Mouse (Mus musculus): ENCODE measurements at regions not wholly inside any gene's neighbourhood (a gene's known extent, or its start where the extent isn't known, plus 50 kb on each side); places are given as distances from the start of the nearest gene placed in this dataset.

- Histone ChIP-seq H3K4me2 (ENCODE audit: low read depth, low read length) (no peak overlapping the region), H3K4me3 (ENCODE audit: low read depth, low read length) (no peak overlapping the region), H3K27me3 (ENCODE audit: control insufficient read depth, insufficient read depth, low read length) (no peaks in the 10 kb centered on the region), H3K4me1 (ENCODE audit: control insufficient read depth, insufficient read depth) (no peaks in the 10 kb centered on the region), H3K27ac (ENCODE audit: low read depth) (no peak overlapping the region), H3K9ac (replicated peaks; ENCODE audit: low read depth, low read length) (no peak overlapping the region), H3K9me3 (replicated peaks; ENCODE audit: control insufficient read depth, low read length) (no peaks in the 10 kb centered on the region), H3K36me3 (replicated peaks; ENCODE audit: control insufficient read depth, insufficient read depth, low read length) (no peaks in the 10 kb centered on the region)
- DNase-seq (ENCODE audit: low spot score) (no peak), ATAC-seq (ENCODE audit: insufficient read depth, low read depth) (no peak)
- no peak for TF ChIP-seq CTCF (IDR thresholded peaks at IDR 0.05; ENCODE audit: low read depth)
- no peak for TF ChIP-seq EP300 (IDR thresholded peaks at IDR 0.05; ENCODE audit: low read depth)
- WGBS, result 60% methylated on average over 8 of the region's 8 CpGs
Measured at GRCm38 (mm10) chr14:58987688-58988087, 155.0 kb downstream of the 1700129C05Rik start.

GRCm38 (mm10) chr14:58985838-58986237 lies 156.9 kb downstream of the 1700129C05Rik start:
- 80% methylated on average over 5 of the region's 5 CpGs for WGBS
- H3K4me1 ChIP-seq (ENCODE audit: control insufficient read depth, insufficient read depth), result no peaks in the 10 kb centered on the region
- H3K36me3 ChIP-seq (replicated peaks; ENCODE audit: control insufficient read depth, insufficient read depth, low read length), result no peaks in the 10 kb centered on the region
- TF ChIP-seq EP300 (IDR thresholded peaks at IDR 0.05; ENCODE audit: low read depth) (no peak), CTCF (IDR thresholded peaks at IDR 0.05; ENCODE audit: low read depth) (no peak)
- H3K9ac ChIP-seq (replicated peaks; ENCODE audit: low read depth, low read length), result no peak overlapping the region
- H3K4me3 ChIP-seq (ENCODE audit: low read depth, low read length), result no peak overlapping the region
- H3K9me3 ChIP-seq (replicated peaks; ENCODE audit: control insufficient read depth, low read length), result no peaks in the 10 kb centered on the region
- H3K27me3 ChIP-seq (ENCODE audit: control insufficient read depth, insufficient read depth, low read length), result no peaks in the 10 kb centered on the region
- no peak overlapping the region for H3K4me2 ChIP-seq (ENCODE audit: low read depth, low read length)
- no peak for DNase-seq (ENCODE audit: low spot score)
- H3K27ac ChIP-seq (ENCODE audit: low read depth), result no peak overlapping the region
- ATAC-seq (ENCODE audit: insufficient read depth, low read depth), result no peak

GRCm38 (mm10) chr14:58976791-58977190 lies 165.9 kb downstream of the 1700129C05Rik start:
- DNase-seq (ENCODE audit: low spot score), result no peak
- H3K9me3 ChIP-seq (replicated peaks; ENCODE audit: control insufficient read depth, low read length), result no peaks in the 10 kb centered on the region
- 68% methylated on average over 4 of the region's 4 CpGs for WGBS

GRCm38 (mm10) chr14:58969248-58969647 lies 173.4 kb downstream of the 1700129C05Rik start:
- TF ChIP-seq EP300 (IDR thresholded peaks at IDR 0.05; ENCODE audit: low read depth) (no peak), CTCF (IDR thresholded peaks at IDR 0.05; ENCODE audit: low read depth) (no peak)
- Histone ChIP-seq H3K36me3 (replicated peaks; ENCODE audit: control insufficient read depth, insufficient read depth, low read length) (no peaks in the 10 kb centered on the region), H3K27me3 (ENCODE audit: control insufficient read depth, insufficient read depth, low read length) (no peaks in the 10 kb centered on the region), H3K4me1 (ENCODE audit: control insufficient read depth, insufficient read depth) (no peaks in the 10 kb centered on the region), H3K4me2 (ENCODE audit: low read depth, low read length) (no peak overlapping the region), H3K9me3 (replicated peaks; ENCODE audit: control insufficient read depth, low read length) (no peaks in the 10 kb centered on the region), H3K9ac (replicated peaks; ENCODE audit: low read depth, low read length) (no peak overlapping the region), H3K4me3 (ENCODE audit: low read depth, low read length) (no peak overlapping the region), H3K27ac (ENCODE audit: low read depth) (no peak overlapping the region)
- 67% methylated on average over 3 of the region's 3 CpGs for WGBS
- ATAC-seq (ENCODE audit: insufficient read depth, low read depth), result no peak
- no peak for DNase-seq (ENCODE audit: low spot score)

More at GRCm38 (mm10) chr14:58976791-58977190, 165.9 kb downstream of the 1700129C05Rik start:
- Histone ChIP-seq H3K4me3 (ENCODE audit: low read depth, low read length) (no peak overlapping the region), H3K27ac (ENCODE audit: low read depth) (no peak overlapping the region), H3K27me3 (ENCODE audit: control insufficient read depth, insufficient read depth, low read length) (no peaks in the 10 kb centered on the region), H3K4me1 (ENCODE audit: control insufficient read depth, insufficient read depth) (no peaks in the 10 kb centered on the region), H3K36me3 (replicated peaks; ENCODE audit: control insufficient read depth, insufficient read depth, low read length) (no peaks in the 10 kb centered on the region), H3K4me2 (ENCODE audit: low read depth, low read length) (no peak overlapping the region), H3K9ac (replicated peaks; ENCODE audit: low read depth, low read length) (no peak overlapping the region)
- TF ChIP-seq CTCF (IDR thresholded peaks at IDR 0.05; ENCODE audit: low read depth) (no peak), EP300 (IDR thresholded peaks at IDR 0.05; ENCODE audit: low read depth) (no peak)
- no peak for ATAC-seq (ENCODE audit: insufficient read depth, low read depth)

- ATAC-seq (ENCODE audit: insufficient read depth, low read depth), result no peak
- H3K27ac ChIP-seq (ENCODE audit: low read depth), result no peak overlapping the region
- no peak for TF ChIP-seq EP300 (IDR thresholded peaks at IDR 0.05; ENCODE audit: low read depth)
- no peak for TF ChIP-seq CTCF (IDR thresholded peaks at IDR 0.05; ENCODE audit: low read depth)
Measured at GRCm38 (mm10) chr14:58967975-58968374, 174.7 kb downstream of the 1700129C05Rik start.

GRCm38 (mm10) chr14:58967163-58967562 lies 175.5 kb downstream of the 1700129C05Rik start:
- DNase-seq (ENCODE audit: low spot score), result no peak
- Histone ChIP-seq H3K36me3 (replicated peaks; ENCODE audit: control insufficient read depth, insufficient read depth, low read length) (no peaks in the 10 kb centered on the region), H3K27me3 (ENCODE audit: control insufficient read depth, insufficient read depth, low read length) (no peaks in the 10 kb centered on the region), H3K4me1 (ENCODE audit: control insufficient read depth, insufficient read depth) (no peaks in the 10 kb centered on the region), H3K9me3 (replicated peaks; ENCODE audit: control insufficient read depth, low read length) (no peaks in the 10 kb centered on the region), H3K27ac (ENCODE audit: low read depth) (no peak overlapping the region), H3K4me3 (ENCODE audit: low read depth, low read length) (no peak overlapping the region), H3K4me2 (ENCODE audit: low read depth, low read length) (no peak overlapping the region), H3K9ac (replicated peaks; ENCODE audit: low read depth, low read length) (no peak overlapping the region)
- no peak for ATAC-seq (ENCODE audit: insufficient read depth, low read depth)
- WGBS, result 78% methylated on average over 1 of the region's 1 CpGs
- no peak for TF ChIP-seq EP300 (IDR thresholded peaks at IDR 0.05; ENCODE audit: low read depth)
- TF ChIP-seq CTCF (IDR thresholded peaks at IDR 0.05; ENCODE audit: low read depth), result no peak

More at GRCm38 (mm10) chr14:58967975-58968374, 174.7 kb downstream of the 1700129C05Rik start:
- no peak overlapping the region for H3K4me2 ChIP-seq (ENCODE audit: low read depth, low read length)
- no peak for DNase-seq (ENCODE audit: low spot score)
- no peaks in the 10 kb centered on the region for H3K4me1 ChIP-seq (ENCODE audit: control insufficient read depth, insufficient read depth)
- H3K27me3 ChIP-seq (ENCODE audit: control insufficient read depth, insufficient read depth, low read length), result no peaks in the 10 kb centered on the region
- H3K9me3 ChIP-seq (replicated peaks; ENCODE audit: control insufficient read depth, low read length), result no peaks in the 10 kb centered on the region
- no peak overlapping the region for H3K9ac ChIP-seq (replicated peaks; ENCODE audit: low read depth, low read length)
- WGBS, result 83% methylated on average over 5 of the region's 5 CpGs
- H3K36me3 ChIP-seq (replicated peaks; ENCODE audit: control insufficient read depth, insufficient read depth, low read length), result no peaks in the 10 kb centered on the region
- no peak overlapping the region for H3K4me3 ChIP-seq (ENCODE audit: low read depth, low read length)

Measured in heart, postnatal 0 days (tissue).